Mouse (Mus musculus): ENCODE results near the gene Shmt1. TPM values are rescaled to one million over a fixed set of nuclear protein-coding genes. Genes with fewer than 3 reads are reported as not detected.
"Not testable (repeated sequence)": the region's sequence is repeated elsewhere in the genome, so short reads cannot be mapped to it uniquely, and the experiment has no call there.

Gene Shmt1
- 72.6 and 85.4 TPM in 2 replicates for polyA plus RNA-seq (2015; fragmentation: Nextera tagmentation; extraction: Ambion mirVana)

DNA sequence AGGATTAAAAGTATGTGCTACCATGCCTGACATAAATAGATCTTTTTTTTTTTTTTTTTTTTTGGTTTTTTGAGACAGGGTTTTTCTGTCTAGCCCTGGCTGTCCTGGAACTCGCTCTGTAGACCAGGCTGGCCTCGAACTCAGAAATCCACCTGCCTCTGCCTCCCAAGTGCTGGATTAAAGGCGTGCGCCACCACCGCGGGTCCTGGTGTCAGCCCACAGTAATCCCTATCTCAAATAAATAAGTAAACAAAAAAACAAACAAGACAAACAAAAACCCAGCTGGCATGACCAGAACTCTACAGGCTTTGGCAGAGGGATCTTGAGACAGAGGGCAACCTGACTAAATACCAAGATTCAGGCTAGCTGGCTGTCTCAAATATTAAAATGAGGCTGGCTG is at the start of gene Shmt1:
TSS of gene Shmt1 (minus strand) at position 101 of the 400 bp plus-strand sequence.
- not testable (repeated sequence) for H3K9me3 ChIP-seq; H3K36me3 ChIP-seq; H3K27me3 ChIP-seq (replicated peaks); ATAC-seq (ENCODE audit: insufficient read depth, low FRiP score, low read depth)
- Histone ChIP-seq H3K9ac (0 out of 2 replicates have a peak within 1 kb of the TSS, but pooled peaks have one; percentile 19), H3K4me1 (peaks cover 15% of the 10 kb centered on the region), H3K27ac (peak within 1 kb of the TSS; percentile 33), H3K4me3 (replicated peaks) (peak within 1 kb of the TSS; percentile 46), H3K4me2 (peak within 1 kb of the TSS; percentile 64)
- 26% methylated on average over 6 of the region's 6 CpGs for WGBS

DNA sequence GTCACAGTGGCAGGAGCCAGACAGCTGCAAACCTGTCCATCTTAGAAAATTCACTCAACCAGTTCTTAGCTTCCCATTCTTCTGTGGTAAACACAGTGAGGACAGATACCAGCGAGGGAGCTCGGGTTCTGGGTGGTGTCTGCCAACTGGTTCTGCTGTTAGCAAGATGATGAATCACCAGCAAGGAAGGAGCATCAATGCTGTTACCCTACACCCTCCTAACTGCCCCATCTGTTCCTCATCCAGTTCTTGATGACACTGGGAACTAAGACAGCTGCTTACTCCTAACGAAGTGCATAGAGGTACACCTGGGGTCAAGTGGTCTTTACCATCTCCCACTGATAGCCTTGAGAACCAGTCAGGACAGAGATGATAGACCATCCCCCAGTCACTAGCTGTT is 45.1 kb upstream of the Shmt1 start:
- H3K36me3 ChIP-seq: peaks cover 23% of the 10 kb centered on the region
- H3K4me3 ChIP-seq (replicated peaks): no peak overlapping the region
- no peaks in the 10 kb centered on the region for H3K9me3 ChIP-seq
- H3K4me1 ChIP-seq: no peaks in the 10 kb centered on the region
- H3K27ac ChIP-seq: no peak overlapping the region
- no peaks in the 10 kb centered on the region for H3K27me3 ChIP-seq (replicated peaks)
- no peak for ATAC-seq (ENCODE audit: insufficient read depth, low FRiP score, low read depth)
- no peak overlapping the region for H3K9ac ChIP-seq
- 55% methylated on average over 3 of the region's 3 CpGs for WGBS
- H3K4me2 ChIP-seq: no peak overlapping the region

DNA sequence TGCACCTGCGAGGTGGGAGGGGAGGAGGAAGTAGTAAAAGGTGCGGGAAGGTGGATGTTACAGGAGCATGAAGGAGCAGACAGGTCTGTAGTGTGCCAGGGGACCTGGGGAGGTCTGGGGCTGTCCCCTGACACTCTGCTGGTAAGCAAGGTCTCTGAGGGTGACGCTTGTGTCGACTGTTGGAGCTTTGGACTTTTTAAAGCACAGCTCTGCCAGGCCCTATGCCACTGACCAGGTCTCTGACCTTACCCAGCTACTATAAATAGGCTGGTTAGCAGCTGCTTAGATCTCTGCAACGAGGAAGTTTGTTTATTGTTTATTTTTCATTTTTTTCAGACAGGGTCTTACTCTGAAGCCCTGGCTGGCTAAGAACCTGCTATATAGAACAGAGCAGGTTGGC is 33.9 kb upstream of the Shmt1 start:
- ATAC-seq (ENCODE audit: insufficient read depth, low FRiP score, low read depth): no peak
- H3K4me3 ChIP-seq (replicated peaks): no peak overlapping the region
- no peak overlapping the region for H3K9ac ChIP-seq
- H3K27ac ChIP-seq: no peak overlapping the region
- H3K27me3 ChIP-seq (replicated peaks): no peaks in the 10 kb centered on the region
- no peaks in the 10 kb centered on the region for H3K9me3 ChIP-seq
- H3K4me1 ChIP-seq: no peaks in the 10 kb centered on the region
- 90% methylated on average over 5 of the region's 5 CpGs for WGBS
- H3K4me2 ChIP-seq: no peak overlapping the region
- H3K36me3 ChIP-seq: peaks cover 3% of the 10 kb centered on the region; the same call in 1 of the 2 replicates

DNA sequence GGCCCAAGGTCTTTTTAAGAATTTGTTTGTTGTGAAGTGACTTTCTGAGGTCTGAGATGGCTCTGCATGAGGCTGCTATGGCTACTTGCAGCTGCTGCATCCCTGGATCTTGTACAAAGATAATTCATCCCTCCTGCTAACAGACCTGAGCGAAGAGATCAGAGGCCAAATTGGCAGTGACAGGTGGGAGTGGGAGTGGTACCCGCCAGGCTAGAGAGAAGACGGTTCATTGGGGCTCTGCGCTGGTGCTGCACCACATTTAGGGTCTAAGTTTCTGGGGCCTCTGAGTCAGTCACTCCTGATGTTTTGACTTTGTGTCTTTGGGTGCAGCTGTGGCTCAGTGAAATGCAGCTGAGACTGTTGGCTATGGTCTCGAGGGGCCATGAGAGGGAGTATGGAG is 31.9 kb upstream of the Shmt1 start:
- WGBS: 86% methylated on average over 5 of the region's 5 CpGs
- H3K27ac ChIP-seq: no peak overlapping the region
- H3K4me3 ChIP-seq (replicated peaks): no peak overlapping the region
- H3K9ac ChIP-seq: no peak overlapping the region
- H3K27me3 ChIP-seq (replicated peaks): no peaks in the 10 kb centered on the region
- H3K4me1 ChIP-seq: no peaks in the 10 kb centered on the region
- peaks cover 3% of the 10 kb centered on the region; the same call in 1 of the 2 replicates for H3K36me3 ChIP-seq
- ATAC-seq (ENCODE audit: insufficient read depth, low FRiP score, low read depth): no peak
- no peak overlapping the region for H3K4me2 ChIP-seq
- H3K9me3 ChIP-seq: no peaks in the 10 kb centered on the region

DNA sequence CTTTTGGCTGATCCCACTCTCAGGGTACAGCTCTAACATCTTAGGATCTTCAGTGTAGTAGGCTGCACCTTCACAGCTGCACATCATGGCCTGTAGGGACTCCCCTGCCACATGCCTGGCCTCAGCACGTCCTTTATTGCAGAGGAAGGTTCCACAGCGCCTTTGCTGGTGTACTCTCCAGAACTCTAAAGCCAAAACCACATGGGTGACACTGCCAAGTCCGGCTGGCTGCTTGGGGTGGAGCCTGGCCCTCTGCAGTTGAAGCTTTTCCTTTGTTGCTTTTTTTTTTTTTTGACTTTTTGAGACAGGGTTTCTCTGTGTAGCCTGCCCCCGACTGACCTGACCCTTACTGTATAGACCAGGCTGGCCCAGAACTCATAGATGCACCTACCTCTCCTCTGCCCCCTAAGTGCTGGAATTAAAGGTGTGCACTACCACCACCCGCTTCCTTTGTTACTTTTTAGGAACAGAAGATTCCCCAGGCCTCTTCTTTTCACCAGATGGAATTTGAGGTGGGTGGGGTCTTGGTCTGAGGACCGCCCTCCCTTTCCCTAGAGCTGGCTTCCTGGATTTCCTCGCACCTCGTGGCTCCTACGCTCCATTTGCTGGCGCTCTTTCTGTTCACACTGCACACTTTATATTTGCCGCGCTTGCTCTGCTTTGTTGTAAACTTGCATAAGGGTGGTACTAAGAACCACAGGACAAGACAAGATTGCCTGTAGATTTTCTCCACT is 30.1 kb upstream of the Shmt1 start:
- H3K4me2 ChIP-seq: no peak overlapping the region
- H3K27me3 ChIP-seq (replicated peaks): no peaks in the 10 kb centered on the region
- H3K27ac ChIP-seq: no peak overlapping the region
- H3K4me1 ChIP-seq: no peaks in the 10 kb centered on the region
- peaks cover 2% of the 10 kb centered on the region; the same call in 1 of the 2 replicates for H3K36me3 ChIP-seq
- H3K9me3 ChIP-seq: no peaks in the 10 kb centered on the region
- no peak for ATAC-seq (ENCODE audit: insufficient read depth, low FRiP score, low read depth)
- 75% methylated on average over 12 of the region's 12 CpGs for WGBS
- H3K4me3 ChIP-seq (replicated peaks): no peak overlapping the region
- no peak overlapping the region for H3K9ac ChIP-seq

DNA sequence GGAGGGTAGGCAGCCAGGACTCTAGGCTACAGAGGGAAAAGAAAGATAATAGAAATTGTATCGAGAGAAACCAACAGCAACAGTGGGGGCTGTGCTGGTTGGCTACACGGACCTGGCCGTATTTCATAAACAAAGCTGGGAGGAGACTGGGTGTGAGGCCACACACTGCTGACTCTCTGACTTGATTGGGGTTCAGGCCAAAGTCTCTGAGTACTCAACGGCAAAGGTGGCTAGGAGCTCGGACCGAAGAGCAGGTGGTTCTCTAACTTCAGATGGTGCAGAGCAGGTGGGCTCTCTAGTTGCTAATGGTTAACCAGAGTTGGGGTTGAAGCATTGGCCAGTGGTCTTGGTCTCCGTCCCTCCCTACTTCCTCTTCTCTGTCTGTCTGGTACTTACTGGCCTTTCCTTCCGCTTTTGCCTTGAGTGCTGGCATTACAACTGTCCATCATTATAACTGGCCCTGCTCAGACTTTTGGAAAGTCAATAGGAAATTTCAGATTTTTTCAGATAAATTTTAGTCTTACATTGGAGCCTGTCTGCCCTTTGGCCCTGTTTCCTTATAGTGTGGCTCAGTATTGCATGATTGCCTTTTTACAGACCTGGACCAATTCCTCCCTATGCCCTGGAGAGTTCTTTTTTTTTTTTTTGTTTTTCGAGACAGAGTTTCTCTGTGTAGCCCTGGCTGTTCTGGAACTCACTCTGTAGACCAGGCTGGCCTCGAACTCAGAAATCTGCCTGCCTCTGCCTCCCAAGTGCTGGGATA is 26.3 kb upstream of the Shmt1 start:
- Histone ChIP-seq H3K27ac (no peak overlapping the region), H3K4me1 (no peaks in the 10 kb centered on the region), H3K27me3 (replicated peaks) (no peaks in the 10 kb centered on the region), H3K36me3 (no peaks in the 10 kb centered on the region), H3K4me2 (no peak overlapping the region), H3K9ac (no peak overlapping the region), H3K4me3 (replicated peaks) (no peak overlapping the region), H3K9me3 (no peaks in the 10 kb centered on the region)
- ATAC-seq (ENCODE audit: insufficient read depth, low FRiP score, low read depth): peak; percentile 43
- WGBS: 81% methylated on average over 10 of the region's 10 CpGs

DNA sequence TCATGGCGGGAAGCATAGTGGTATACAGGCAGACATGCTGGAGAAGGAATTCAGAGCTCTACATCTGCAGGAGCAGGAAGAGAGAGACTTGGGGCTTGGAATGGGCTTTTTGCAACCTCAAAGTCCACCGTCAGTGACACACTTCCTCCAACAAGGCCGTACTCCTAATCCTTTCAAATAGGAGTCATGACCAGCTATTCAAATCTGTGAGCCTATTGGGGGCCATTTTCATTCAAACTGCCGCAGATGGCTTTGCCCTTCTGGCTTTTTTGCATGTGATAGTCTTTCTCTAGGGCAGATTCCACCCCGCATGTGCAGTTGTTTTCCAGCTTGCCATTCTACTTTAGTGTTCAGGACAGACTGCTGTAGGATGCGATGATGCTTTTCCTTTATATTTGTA is 25.4 kb upstream of the Shmt1 start:
- ATAC-seq (ENCODE audit: insufficient read depth, low FRiP score, low read depth): no peak
- no peak overlapping the region for H3K4me3 ChIP-seq (replicated peaks)
- H3K9me3 ChIP-seq: no peaks in the 10 kb centered on the region
- H3K4me2 ChIP-seq: no peak overlapping the region
- no peaks in the 10 kb centered on the region for H3K36me3 ChIP-seq
- H3K4me1 ChIP-seq: no peaks in the 10 kb centered on the region
- no peak overlapping the region for H3K27ac ChIP-seq
- H3K27me3 ChIP-seq (replicated peaks): no peaks in the 10 kb centered on the region
- WGBS: 90% methylated on average over 6 of the region's 6 CpGs
- no peak overlapping the region for H3K9ac ChIP-seq

DNA sequence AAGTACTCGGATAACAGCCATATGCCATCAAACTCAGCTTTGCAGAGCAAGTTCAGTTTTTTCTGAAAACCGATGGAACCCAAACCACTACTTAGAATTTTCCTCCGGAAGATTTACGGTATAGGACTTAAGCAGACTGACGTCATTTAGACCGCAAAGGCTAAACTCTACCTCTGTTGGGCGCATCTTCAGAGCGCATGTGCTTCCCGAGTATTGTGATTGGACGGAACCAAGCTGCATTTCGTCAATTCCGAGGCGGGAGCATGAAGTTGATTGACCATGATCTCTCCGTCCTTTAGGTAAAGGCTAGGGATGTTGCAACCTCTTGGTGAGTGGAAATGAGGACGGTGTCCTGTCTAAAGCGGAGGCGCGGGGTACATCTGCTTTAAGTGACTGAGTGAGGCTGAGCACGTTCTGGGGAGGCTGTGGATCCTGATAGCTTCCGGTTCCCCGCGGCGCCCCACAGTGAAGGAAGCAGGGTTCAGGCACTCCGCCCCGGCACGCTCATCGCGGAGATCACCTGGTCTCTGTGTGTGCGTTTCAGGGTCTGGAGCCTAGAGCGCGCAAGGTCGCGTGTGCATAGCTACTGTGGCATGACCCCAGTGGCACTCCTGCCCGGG is 19.0 kb upstream of the Shmt1 start, which contains the start of gene Dhrs7b:
TSS of gene Dhrs7b (plus strand) at position 199 of the 620 bp plus-strand sequence.
- Histone ChIP-seq H3K9ac (peak within 1 kb of the TSS; percentile 88), H3K4me3 (replicated peaks) (peak within 1 kb of the TSS; percentile 84), H3K27ac (peak within 1 kb of the TSS; percentile 87), H3K4me2 (peak within 1 kb of the TSS; percentile 62), H3K9me3 (no peaks in the 10 kb centered on the region), H3K27me3 (replicated peaks) (no peaks in the 10 kb centered on the region), H3K4me1 (peaks cover 6% of the 10 kb centered on the region; the same call in 1 of the 2 replicates), H3K36me3 (no peaks in the 10 kb centered on the region)
- WGBS: under 1% methylated on average over 34 of the region's 34 CpGs
- peak; percentile 97 for ATAC-seq (ENCODE audit: insufficient read depth, low FRiP score, low read depth)

DNA sequence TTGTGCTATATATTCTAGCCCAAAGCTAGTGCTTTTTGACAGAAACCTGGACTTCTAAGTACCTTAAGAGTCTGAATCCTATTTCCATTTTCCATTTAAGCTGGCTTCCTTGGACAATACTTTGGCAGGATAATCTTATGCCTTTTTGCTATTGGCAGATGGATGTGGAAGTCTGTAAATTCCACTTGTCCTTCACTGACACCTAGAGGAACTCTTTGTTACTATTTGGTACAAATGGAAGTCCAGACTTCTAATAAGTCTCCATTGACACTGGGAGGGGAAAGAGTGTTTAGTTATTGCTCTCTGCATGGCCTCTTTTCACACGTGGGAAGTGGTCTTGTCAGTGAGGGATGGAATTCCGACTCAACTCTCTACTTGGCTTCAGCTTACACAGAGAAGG is 17.4 kb upstream of the Shmt1 start:
- no peak overlapping the region for H3K4me2 ChIP-seq
- WGBS: 28% methylated on average over 2 of the region's 2 CpGs
- H3K27me3 ChIP-seq (replicated peaks): no peaks in the 10 kb centered on the region
- no peak overlapping the region for H3K27ac ChIP-seq
- no peak overlapping the region for H3K4me3 ChIP-seq (replicated peaks)
- no peaks in the 10 kb centered on the region for H3K36me3 ChIP-seq
- ATAC-seq (ENCODE audit: insufficient read depth, low FRiP score, low read depth): no peak
- peaks cover 6% of the 10 kb centered on the region; the same call in 1 of the 2 replicates for H3K4me1 ChIP-seq
- H3K9me3 ChIP-seq: no peaks in the 10 kb centered on the region
- no peak overlapping the region for H3K9ac ChIP-seq

DNA sequence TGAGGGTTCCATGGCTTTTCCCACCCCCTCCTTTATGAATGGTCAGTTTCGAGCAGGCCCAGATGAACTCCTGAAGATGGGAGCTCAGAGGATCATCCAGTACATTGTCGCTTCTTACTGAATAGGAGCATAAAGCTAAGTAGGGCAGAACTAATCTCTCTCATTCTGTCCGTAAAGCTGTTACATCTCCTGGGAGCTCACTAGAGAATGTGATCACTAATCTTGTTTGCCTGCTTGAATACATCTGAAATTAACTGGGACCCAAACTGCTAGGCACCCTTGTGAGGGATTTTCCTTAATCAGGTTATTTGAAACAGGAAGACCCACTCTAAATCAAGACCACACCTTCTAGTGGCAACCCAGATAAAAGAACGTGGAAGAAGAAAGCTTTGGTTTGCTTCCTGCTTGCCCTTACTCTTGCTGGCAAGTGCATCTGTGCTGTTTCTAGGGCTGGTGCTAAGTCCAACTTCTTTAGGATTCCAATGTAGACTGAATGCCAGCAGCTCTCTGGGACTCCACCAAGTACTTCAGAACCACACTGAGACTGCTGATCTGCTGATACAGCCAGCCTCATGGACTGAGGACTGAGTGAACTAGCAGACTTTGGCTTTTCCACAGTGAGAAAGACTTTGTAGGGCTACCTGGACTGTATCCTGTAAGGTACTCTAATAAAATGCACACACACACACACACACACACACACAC is 15.9 kb upstream of the Shmt1 start:
- H3K4me2 ChIP-seq: no peak overlapping the region
- H3K27me3 ChIP-seq (replicated peaks): no peaks in the 10 kb centered on the region
- peaks cover 6% of the 10 kb centered on the region; the same call in 1 of the 2 replicates for H3K4me1 ChIP-seq
- H3K9me3 ChIP-seq: no peaks in the 10 kb centered on the region
- ATAC-seq (ENCODE audit: insufficient read depth, low FRiP score, low read depth): no peak
- H3K27ac ChIP-seq: no peak overlapping the region
- WGBS: 66% methylated on average over 4 of the region's 4 CpGs
- no peak overlapping the region for H3K9ac ChIP-seq
- H3K4me3 ChIP-seq (replicated peaks): no peak overlapping the region
- H3K36me3 ChIP-seq: no peaks in the 10 kb centered on the region

DNA sequence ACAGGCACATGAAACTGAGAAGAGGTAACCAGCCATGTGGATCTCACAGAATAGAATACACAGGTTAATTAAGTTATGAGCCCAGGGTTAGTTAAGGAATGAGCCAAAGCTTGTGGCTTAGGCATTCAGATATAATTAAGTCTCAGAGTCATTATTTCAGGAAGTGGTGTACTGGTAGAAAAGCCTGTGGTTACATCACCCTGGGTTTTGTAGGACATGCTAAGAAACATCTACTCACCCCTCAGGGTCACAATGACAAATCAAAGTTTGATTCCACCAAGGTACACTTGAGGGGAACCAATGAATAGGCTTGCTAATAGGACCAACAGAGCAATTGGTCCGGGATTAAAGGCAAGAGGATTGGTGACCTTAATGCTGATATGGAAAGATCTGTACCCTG is 15.2 kb upstream of the Shmt1 start:
- Histone ChIP-seq H3K36me3 (no peaks in the 10 kb centered on the region), H3K4me3 (replicated peaks) (no peak overlapping the region), H3K9me3 (no peaks in the 10 kb centered on the region), H3K9ac (no peak overlapping the region), H3K27ac (no peak overlapping the region), H3K4me2 (no peak overlapping the region), H3K4me1 (peaks cover 6% of the 10 kb centered on the region; the same call in 1 of the 2 replicates), H3K27me3 (replicated peaks) (no peaks in the 10 kb centered on the region)
- no peak for ATAC-seq (ENCODE audit: insufficient read depth, low FRiP score, low read depth)
- WGBS: 65% methylated on average over 1 of the region's 1 CpGs

Data from stomach, embryonic 15.5 days (tissue).